Mouse (Mus musculus): ENCODE results near the gene Mypn. TPM values are rescaled to one million over a fixed set of nuclear protein-coding genes. Genes with fewer than 3 reads are reported as not detected.

The Mypn gene
- polyA plus RNA-seq, 1 experiment, result not detected

GRCm38 (mm10) chr10:63161240-63161639 is 42.5 kb downstream of the Mypn start:
- TF ChIP-seq POLR2A (IDR thresholded peaks at IDR 0.05; ENCODE audit: low read depth, low read length) (no peak), CTCF (IDR thresholded peaks at IDR 0.05; ENCODE audit: borderline replicate concordance, insufficient read depth, low read length) (no peak)
- Histone ChIP-seq H3K27ac (ENCODE audit: insufficient read depth, low read length) (no peak overlapping the region), H3K4me3 (ENCODE audit: insufficient read depth, low read length) (no peak overlapping the region), H3K4me1 (ENCODE audit: control insufficient read depth, insufficient read depth, low read length) (no peaks in the 10 kb centered on the region)

DNA sequence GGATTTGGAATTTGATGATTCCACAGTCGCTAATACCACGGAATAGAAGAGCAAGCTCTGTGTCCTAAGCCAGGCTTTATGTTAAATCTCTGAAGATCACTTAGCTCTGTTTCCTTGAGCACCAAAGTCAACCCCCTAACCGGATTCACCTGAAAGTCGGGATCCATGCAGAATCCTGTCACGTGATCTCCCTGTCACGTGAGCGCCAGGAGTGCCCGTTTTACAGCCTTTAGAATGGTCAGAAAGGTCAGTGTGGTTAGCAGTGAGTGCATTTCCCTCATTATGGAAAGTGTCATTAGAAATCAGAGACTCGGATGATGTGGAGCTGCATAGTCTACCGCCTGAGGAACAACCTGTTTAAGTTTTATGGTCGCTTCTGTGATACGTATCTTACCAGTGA is 43.1 kb downstream of the Mypn start:
- Histone ChIP-seq H3K4me3 (ENCODE audit: insufficient read depth, low read length) (no peak overlapping the region), H3K27ac (ENCODE audit: insufficient read depth, low read length) (no peak overlapping the region), H3K4me1 (ENCODE audit: control insufficient read depth, insufficient read depth, low read length) (no peaks in the 10 kb centered on the region)
- TF ChIP-seq CTCF (IDR thresholded peaks at IDR 0.05; ENCODE audit: borderline replicate concordance, insufficient read depth, low read length) (no peak), POLR2A (IDR thresholded peaks at IDR 0.05; ENCODE audit: low read depth, low read length) (no peak)

DNA sequence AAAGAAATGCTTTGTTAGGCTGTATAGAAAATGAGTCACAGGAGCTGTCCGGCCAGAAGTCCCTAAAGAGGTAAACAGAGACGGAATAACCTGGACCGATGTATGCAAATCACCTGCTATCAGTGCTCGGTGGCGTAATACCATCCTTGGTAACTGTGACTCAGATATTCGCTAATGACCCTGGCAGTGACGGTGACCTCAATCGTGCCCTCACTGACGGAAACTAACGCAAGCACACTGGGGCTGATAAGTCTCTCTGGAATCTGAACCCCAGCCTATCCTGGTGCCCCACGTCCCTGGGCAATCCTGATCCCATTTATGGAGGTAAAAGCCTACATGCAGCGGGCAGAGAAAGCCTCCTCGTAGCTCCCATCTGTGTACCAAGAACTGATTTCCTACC is 45.6 kb downstream of the Mypn start:
- Histone ChIP-seq H3K4me1 (ENCODE audit: control insufficient read depth, insufficient read depth, low read length) (no peaks in the 10 kb centered on the region), H3K4me3 (ENCODE audit: insufficient read depth, low read length) (no peak overlapping the region), H3K27ac (ENCODE audit: insufficient read depth, low read length) (no peak overlapping the region)
- TF ChIP-seq POLR2A (IDR thresholded peaks at IDR 0.05; ENCODE audit: low read depth, low read length) (no peak), CTCF (IDR thresholded peaks at IDR 0.05; ENCODE audit: borderline replicate concordance, insufficient read depth, low read length) (no peak)

- H3K27ac ChIP-seq (ENCODE audit: insufficient read depth, low read length), result no peak overlapping the region
- no peak for TF ChIP-seq POLR2A (IDR thresholded peaks at IDR 0.05; ENCODE audit: low read depth, low read length)
- TF ChIP-seq CTCF (IDR thresholded peaks at IDR 0.05; ENCODE audit: borderline replicate concordance, insufficient read depth, low read length), result no peak
- no peak overlapping the region for H3K4me3 ChIP-seq (ENCODE audit: insufficient read depth, low read length)
- no peaks in the 10 kb centered on the region for H3K4me1 ChIP-seq (ENCODE audit: control insufficient read depth, insufficient read depth, low read length)
Measured at GRCm38 (mm10) chr10:63157491-63157890, 46.3 kb downstream of the Mypn start.

DNA sequence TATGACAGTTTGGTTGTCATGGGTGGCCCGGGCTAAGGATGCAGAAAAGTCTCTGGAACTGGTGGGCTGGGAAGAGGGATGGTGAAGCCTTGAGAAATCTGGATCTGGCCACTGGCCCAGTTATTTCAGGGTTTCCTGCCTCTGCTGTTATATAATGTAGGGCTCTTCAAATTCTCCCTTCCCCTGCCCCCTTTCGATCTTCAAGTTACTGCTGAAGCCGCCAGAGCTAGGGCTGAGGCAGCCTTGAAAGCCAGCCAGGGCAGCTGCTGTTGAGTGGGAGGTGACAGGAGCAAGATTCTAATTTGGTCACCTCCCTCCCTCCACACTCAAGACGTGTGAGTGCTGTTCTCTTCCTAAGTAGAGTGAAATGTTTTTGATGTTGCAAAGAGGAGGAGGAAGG is 46.8 kb downstream of the Mypn start:
- no peak for TF ChIP-seq POLR2A (IDR thresholded peaks at IDR 0.05; ENCODE audit: low read depth, low read length)
- no peak for TF ChIP-seq CTCF (IDR thresholded peaks at IDR 0.05; ENCODE audit: borderline replicate concordance, insufficient read depth, low read length)
- Histone ChIP-seq H3K4me3 (ENCODE audit: insufficient read depth, low read length) (no peak overlapping the region), H3K4me1 (ENCODE audit: control insufficient read depth, insufficient read depth, low read length) (no peaks in the 10 kb centered on the region), H3K27ac (ENCODE audit: insufficient read depth, low read length) (no peak overlapping the region)

- H3K27ac ChIP-seq (ENCODE audit: insufficient read depth, low read length), result no peak overlapping the region
- no peak overlapping the region for H3K4me3 ChIP-seq (ENCODE audit: insufficient read depth, low read length)
- no peak for TF ChIP-seq POLR2A (IDR thresholded peaks at IDR 0.05; ENCODE audit: low read depth, low read length)
- TF ChIP-seq CTCF (IDR thresholded peaks at IDR 0.05; ENCODE audit: borderline replicate concordance, insufficient read depth, low read length), result no peak
- no peaks in the 10 kb centered on the region for H3K4me1 ChIP-seq (ENCODE audit: control insufficient read depth, insufficient read depth, low read length)
Measured at GRCm38 (mm10) chr10:63156351-63156750, 47.4 kb downstream of the Mypn start.

DNA sequence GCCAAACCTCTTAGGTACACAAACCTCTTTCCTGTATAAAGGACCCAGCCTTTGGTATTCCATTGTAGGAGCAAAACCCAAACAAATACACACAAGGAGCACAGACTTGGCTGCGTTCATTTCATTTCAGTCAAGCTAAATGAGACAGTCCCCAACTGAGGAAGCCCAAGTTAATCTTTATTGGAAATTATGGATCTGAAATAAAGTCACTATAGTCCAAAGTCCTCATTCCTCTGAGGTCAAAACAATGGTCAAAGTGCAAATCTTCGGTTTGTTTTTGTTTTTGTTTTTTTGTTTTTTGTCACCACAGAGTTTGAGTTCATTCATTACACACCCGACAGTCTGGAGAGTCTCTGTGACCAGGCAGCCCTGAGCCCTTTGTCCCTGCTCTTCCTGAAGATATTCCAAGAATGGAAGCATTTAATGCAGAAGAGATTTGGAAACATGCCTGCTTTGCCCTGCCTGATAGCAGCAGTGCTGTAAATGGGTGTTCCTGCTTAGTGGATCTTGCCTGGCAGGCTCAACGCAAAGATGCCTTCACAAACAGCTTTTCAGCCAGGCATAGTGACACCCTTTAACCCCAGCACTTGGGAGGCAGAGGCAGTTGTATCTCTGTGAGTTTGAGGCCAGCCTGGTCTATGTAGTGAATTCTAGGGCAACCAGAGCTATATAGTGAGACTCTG is 47.9 kb downstream of the Mypn start:
- Histone ChIP-seq H3K4me3 (ENCODE audit: insufficient read depth, low read length) (no peak overlapping the region), H3K4me1 (ENCODE audit: control insufficient read depth, insufficient read depth, low read length) (no peaks in the 10 kb centered on the region), H3K27ac (ENCODE audit: insufficient read depth, low read length) (no peak overlapping the region)
- TF ChIP-seq POLR2A (IDR thresholded peaks at IDR 0.05; ENCODE audit: low read depth, low read length) (no peak), CTCF (IDR thresholded peaks at IDR 0.05; ENCODE audit: borderline replicate concordance, insufficient read depth, low read length) (no peak)

DNA sequence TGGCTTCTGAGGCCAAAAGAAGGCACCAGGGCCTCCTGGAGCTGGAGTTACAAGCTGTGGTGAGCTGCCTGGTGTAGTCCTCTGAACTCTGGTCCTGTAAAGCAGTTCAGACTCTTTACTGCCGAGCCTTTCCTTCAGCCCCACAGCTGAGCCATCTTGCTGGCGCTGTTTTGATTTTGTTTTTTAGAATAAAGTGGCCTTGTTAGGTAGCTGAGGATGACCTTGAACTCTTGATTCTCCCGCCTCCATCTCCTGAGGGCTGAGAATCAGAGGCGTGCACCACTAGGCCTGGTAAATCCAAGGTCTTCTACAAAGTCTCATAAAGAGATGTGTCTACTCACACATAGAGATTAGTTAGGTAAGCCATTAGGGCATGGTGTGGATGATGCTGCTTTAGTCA is 49.0 kb downstream of the Mypn start:
- Histone ChIP-seq H3K4me3 (ENCODE audit: insufficient read depth, low read length) (no peak overlapping the region), H3K27ac (ENCODE audit: insufficient read depth, low read length) (no peak overlapping the region), H3K4me1 (ENCODE audit: control insufficient read depth, insufficient read depth, low read length) (no peaks in the 10 kb centered on the region)
- TF ChIP-seq CTCF (IDR thresholded peaks at IDR 0.05; ENCODE audit: borderline replicate concordance, insufficient read depth, low read length) (no peak), POLR2A (IDR thresholded peaks at IDR 0.05; ENCODE audit: low read depth, low read length) (no peak)

- no peak overlapping the region for H3K4me3 ChIP-seq (ENCODE audit: insufficient read depth, low read length)
- H3K27ac ChIP-seq (ENCODE audit: insufficient read depth, low read length), result no peak overlapping the region
- TF ChIP-seq POLR2A (IDR thresholded peaks at IDR 0.05; ENCODE audit: low read depth, low read length) (no peak), CTCF (IDR thresholded peaks at IDR 0.05; ENCODE audit: borderline replicate concordance, insufficient read depth, low read length) (no peak)
- no peaks in the 10 kb centered on the region for H3K4me1 ChIP-seq (ENCODE audit: control insufficient read depth, insufficient read depth, low read length)
Measured at GRCm38 (mm10) chr10:63154226-63154625, 49.5 kb downstream of the Mypn start.

DNA sequence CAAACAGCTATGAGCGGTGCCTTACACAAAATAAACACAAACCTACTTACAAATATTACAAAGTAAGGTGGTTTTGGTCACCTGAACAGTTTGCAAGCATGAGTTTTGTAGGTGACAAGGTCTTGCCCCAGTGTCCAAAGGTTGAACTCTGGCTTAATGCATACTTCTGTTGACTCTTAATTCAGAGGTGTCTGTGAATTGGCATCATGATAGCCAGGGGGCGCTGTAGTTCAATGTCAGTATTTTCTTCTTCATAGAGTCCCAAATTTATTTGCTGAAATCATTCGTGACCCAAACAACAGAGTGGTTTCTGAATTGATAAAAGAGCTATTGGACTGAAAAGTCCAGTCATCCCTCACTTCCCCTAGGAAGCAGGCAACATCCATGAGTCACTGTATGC is 50.2 kb downstream of the Mypn start:
- Histone ChIP-seq H3K27ac (ENCODE audit: insufficient read depth, low read length) (no peak overlapping the region), H3K4me1 (ENCODE audit: control insufficient read depth, insufficient read depth, low read length) (no peaks in the 10 kb centered on the region), H3K4me3 (ENCODE audit: insufficient read depth, low read length) (no peak overlapping the region)
- TF ChIP-seq POLR2A (IDR thresholded peaks at IDR 0.05; ENCODE audit: low read depth, low read length) (no peak), CTCF (IDR thresholded peaks at IDR 0.05; ENCODE audit: borderline replicate concordance, insufficient read depth, low read length) (no peak)
